Mouse (Mus musculus) forebrain, embryonic 14.5 days (tissue): Measurements from ENCODE around the gene Plcz1. TPM values are rescaled to one million over a fixed set of nuclear protein-coding genes. Genes with fewer than 3 reads are reported as not detected.

Source experiments
- ATAC-seq: fragments of 200-750 bp; cut with Nextera tagmentation; 2 replicates; pipeline ENCODE4 v1.8.0; 2017; ENCODE audit warnings: mild to moderate bottlenecking, moderate library complexity
- DNase-seq: peaks from one replicate; pipeline ENCODE4 v3.0.0-alpha.2; 2015; ENCODE audit warnings: low spot score
- H3K27ac ChIP-seq: fragments of 300-500 bp; sonication (generic); 2 replicates; pipeline ENCODE4 v1.5.1; 2014; ENCODE audit warnings: low read depth, mild to moderate bottlenecking, control low read depth, low read length, moderate library complexity
- H3K27me3 ChIP-seq: fragments of 300-500 bp; sonication (generic); replicated peaks from 2 replicates; pipeline ENCODE4 v1.6.1; 2014; ENCODE audit warnings: low read length, control low read depth, mixed read lengths; ENCODE audit not compliant: control insufficient read depth, insufficient read depth
- H3K36me3 ChIP-seq: fragments of 300-500 bp; sonication (generic); 2 replicates; pipeline ENCODE4 v1.6.1; 2014; ENCODE audit warnings: low read length, control low read depth; ENCODE audit not compliant: control insufficient read depth, insufficient read depth
- H3K4me1 ChIP-seq: fragments of 300-500 bp; sonication (generic); 2 replicates; pipeline ENCODE4 v1.6.1; 2014; ENCODE audit warnings: antibody characterized with exemption, low read length, control low read depth; ENCODE audit not compliant: control insufficient read depth, insufficient read depth
- H3K4me2 ChIP-seq: fragments of 300-500 bp; sonication (generic); 2 replicates; pipeline ENCODE4 v1.6.1; 2014; ENCODE audit warnings: mild to moderate bottlenecking, control low read depth, low read length
- H3K4me3 ChIP-seq: fragments of 300-500 bp; sonication (generic); 2 replicates; pipeline ENCODE4 v1.5.1; 2014; ENCODE audit warnings: low read depth, low read length, control low read depth
- H3K9ac ChIP-seq: fragments of 300-500 bp; sonication (generic); 2 replicates; pipeline ENCODE4 v1.6.1; 2014; ENCODE audit warnings: mild to moderate bottlenecking, low read length, control low read depth, moderate library complexity
- H3K9me3 ChIP-seq: fragments of 300-500 bp; sonication (generic); replicated peaks from 2 replicates; pipeline ENCODE4 v1.6.1; 2016; ENCODE audit warnings: low read length, control low read depth, mixed read lengths; ENCODE audit not compliant: control insufficient read depth
- WGBS: fragments of 180-500 bp; shearing (Covaris S2); extraction: QIAGEN DNeasy Blood & Tissue Kit; methylation state at CpG from one replicate; pipeline ENCODE4 v1.1.7; 2014; 5-methylcytosine and 5-hydroxymethylcytosine counted together
- polyA plus RNA-seq: library from polyadenylated mRNA; unstranded; fragments of >200 nt; fragmentation: Nextera tagmentation; extraction: Ambion mirVana; gene quantifications from 2 replicates; pipeline ENCODE4 v1.2.1, GENCODE M21; 2014

The Plcz1 gene
- polyA plus RNA-seq: 0.18 and 0.51 TPM in 2 replicates

DNA sequence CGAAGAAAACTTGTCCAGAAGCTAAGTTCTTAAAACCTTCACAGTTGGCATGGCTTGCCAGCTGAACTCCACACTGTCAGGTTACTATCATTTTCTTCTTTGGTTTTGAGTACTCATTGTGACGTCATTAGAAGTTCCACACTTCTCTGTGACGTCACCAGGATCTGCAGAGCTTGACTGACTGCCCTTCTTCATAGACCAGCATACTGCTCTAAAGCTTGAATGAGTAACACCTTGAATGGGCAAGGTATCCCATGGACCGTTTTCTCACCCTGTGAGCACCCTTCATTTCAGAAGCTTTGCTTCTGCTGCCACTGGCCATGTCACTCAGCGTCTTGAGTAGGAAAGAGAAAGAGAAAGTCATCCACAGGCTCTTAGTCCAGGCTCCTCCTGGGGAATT lies at the start of gene Plcz1:
Gene Plcz1 (minus strand): TSS at position 101 of the 400 bp plus-strand sequence.
- H3K36me3 ChIP-seq: no peaks in the 10 kb centered on the region
- ATAC-seq (no peak), DNase-seq (no peak)
- H3K4me3 ChIP-seq: no peak within 1 kb of the TSS
- no peak within 1 kb of the TSS for H3K27ac ChIP-seq
- 92% methylated on average over 5 of the region's 5 CpGs for WGBS
- H3K4me1 ChIP-seq: no peaks in the 10 kb centered on the region
- H3K4me2 ChIP-seq: no peak within 1 kb of the TSS
- no peaks in the 10 kb centered on the region for H3K9me3 ChIP-seq
- no peaks in the 10 kb centered on the region for H3K27me3 ChIP-seq
- no peak within 1 kb of the TSS for H3K9ac ChIP-seq

- no peaks in the 10 kb centered on the region for H3K36me3 ChIP-seq
- H3K27ac ChIP-seq: no peak overlapping the region
- WGBS: 90% methylated on average over 5 of the region's 5 CpGs
- H3K4me1 ChIP-seq: no peaks in the 10 kb centered on the region
- no peaks in the 10 kb centered on the region for H3K27me3 ChIP-seq
- no peak overlapping the region for H3K4me2 ChIP-seq
- H3K4me3 ChIP-seq: no peak overlapping the region
- H3K9ac ChIP-seq: no peak overlapping the region
- ATAC-seq (no peak), DNase-seq (no peak)
- no peaks in the 10 kb centered on the region for H3K9me3 ChIP-seq
Observed at GRCm38 (mm10) chr6:140089855-140090254, 48.6 kb upstream of the Plcz1 start.

GRCm38 (mm10) chr6:140081739-140082138 lies 40.5 kb upstream of the Plcz1 start:
- no peaks in the 10 kb centered on the region for H3K4me1 ChIP-seq
- H3K27me3 ChIP-seq: no peaks in the 10 kb centered on the region
- WGBS: 83% methylated on average over 3 of the region's 3 CpGs
- no peak overlapping the region for H3K4me3 ChIP-seq
- H3K9ac ChIP-seq: no peak overlapping the region
- no peak overlapping the region for H3K4me2 ChIP-seq
- H3K9me3 ChIP-seq: no peaks in the 10 kb centered on the region
- DNase-seq (no peak), ATAC-seq (no peak)
- H3K27ac ChIP-seq: no peak overlapping the region
- no peaks in the 10 kb centered on the region for H3K36me3 ChIP-seq

GRCm38 (mm10) chr6:140080933-140081332 lies 39.7 kb upstream of the Plcz1 start:
- H3K4me1 ChIP-seq: no peaks in the 10 kb centered on the region
- no peak overlapping the region for H3K4me2 ChIP-seq
- 91% methylated on average over 7 of the region's 7 CpGs for WGBS
- no peak for ATAC-seq
- no peak overlapping the region for H3K4me3 ChIP-seq
- H3K27me3 ChIP-seq: no peaks in the 10 kb centered on the region
- no peak overlapping the region for H3K27ac ChIP-seq
- H3K9ac ChIP-seq: no peak overlapping the region
- H3K9me3 ChIP-seq: no peaks in the 10 kb centered on the region
- H3K36me3 ChIP-seq: no peaks in the 10 kb centered on the region
- no peak for DNase-seq

GRCm38 (mm10) chr6:140069177-140069576 lies 27.9 kb upstream of the Plcz1 start:
- no peak for ATAC-seq
- no peak overlapping the region for H3K27ac ChIP-seq
- 85% methylated on average over 8 of the region's 8 CpGs for WGBS

GRCm38 (mm10) chr6:140054271-140054928 lies 13.1 kb upstream of the Plcz1 start:
- no peak overlapping the region for H3K4me3 ChIP-seq
- DNase-seq (peak; percentile 14), ATAC-seq (no peak)
- H3K4me2 ChIP-seq: no peak overlapping the region
- no peaks in the 10 kb centered on the region for H3K27me3 ChIP-seq
- no peaks in the 10 kb centered on the region for H3K9me3 ChIP-seq
- H3K27ac ChIP-seq: no peak overlapping the region
- no peaks in the 10 kb centered on the region for H3K36me3 ChIP-seq
- no peak overlapping the region for H3K9ac ChIP-seq
- 72% methylated on average over 5 of the region's 5 CpGs for WGBS
- no peaks in the 10 kb centered on the region for H3K4me1 ChIP-seq

More at GRCm38 (mm10) chr6:140069177-140069576, 27.9 kb upstream of the Plcz1 start:
- H3K9me3 ChIP-seq: no peaks in the 10 kb centered on the region
- no peak overlapping the region for H3K4me2 ChIP-seq
- no peak for DNase-seq
- no peak overlapping the region for H3K4me3 ChIP-seq
- no peak overlapping the region for H3K9ac ChIP-seq
- H3K36me3 ChIP-seq: no peaks in the 10 kb centered on the region
- H3K27me3 ChIP-seq: no peaks in the 10 kb centered on the region
- no peaks in the 10 kb centered on the region for H3K4me1 ChIP-seq

DNA sequence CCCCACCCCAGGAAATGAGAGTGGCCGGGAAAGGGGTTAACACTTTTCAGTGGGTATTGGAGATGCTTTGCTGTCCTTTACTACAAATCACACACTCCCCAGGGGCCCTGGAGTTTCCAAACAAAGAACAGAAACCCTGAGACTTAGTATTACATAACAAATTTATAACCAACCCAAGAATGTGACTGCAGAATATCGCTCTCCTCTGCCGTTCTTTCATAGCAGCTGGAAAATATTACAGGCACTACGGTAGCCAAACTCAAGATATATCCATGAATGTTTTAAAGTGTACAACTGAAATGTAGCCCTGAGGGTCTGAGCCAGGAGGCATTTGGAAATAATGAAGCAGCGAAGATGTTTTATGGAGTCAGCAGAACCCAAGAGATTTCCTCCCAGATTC lies 10.2 kb upstream of the Plcz1 start:
- no peaks in the 10 kb centered on the region for H3K4me1 ChIP-seq
- H3K9me3 ChIP-seq: no peaks in the 10 kb centered on the region
- H3K27ac ChIP-seq: no peak overlapping the region
- H3K27me3 ChIP-seq: no peaks in the 10 kb centered on the region
- DNase-seq (no peak), ATAC-seq (no peak)
- H3K4me2 ChIP-seq: no peak overlapping the region
- WGBS: 88% methylated on average over 5 of the region's 5 CpGs
- no peak overlapping the region for H3K4me3 ChIP-seq
- H3K36me3 ChIP-seq: no peaks in the 10 kb centered on the region
- H3K9ac ChIP-seq: no peak overlapping the region

DNA sequence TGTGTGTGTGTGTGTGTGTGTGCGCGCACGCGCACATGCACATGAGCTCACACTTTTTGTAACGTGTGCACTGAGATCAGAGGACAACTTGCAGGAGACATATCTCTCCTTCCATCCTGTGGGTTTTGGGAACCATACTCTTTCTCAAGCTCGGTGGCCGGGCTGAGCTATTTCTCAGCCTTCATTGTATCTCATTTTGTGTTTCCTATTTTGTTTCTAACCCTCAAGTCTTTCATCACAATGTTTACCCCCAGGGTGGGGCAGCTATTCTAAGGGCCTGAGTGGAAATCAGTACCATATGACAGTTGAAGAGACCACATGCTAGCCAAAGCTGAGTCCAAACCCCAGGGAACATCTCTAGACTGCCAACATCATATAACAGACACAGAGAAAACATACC lies 305 bp downstream of the Plcz1 start, which contains the start of gene Capza3:
Gene Capza3 (plus strand): TSS at position 301 of the 400 bp plus-strand sequence.
- no peak within 1 kb of the TSS for H3K27ac ChIP-seq
- no peak for DNase-seq

DNA sequence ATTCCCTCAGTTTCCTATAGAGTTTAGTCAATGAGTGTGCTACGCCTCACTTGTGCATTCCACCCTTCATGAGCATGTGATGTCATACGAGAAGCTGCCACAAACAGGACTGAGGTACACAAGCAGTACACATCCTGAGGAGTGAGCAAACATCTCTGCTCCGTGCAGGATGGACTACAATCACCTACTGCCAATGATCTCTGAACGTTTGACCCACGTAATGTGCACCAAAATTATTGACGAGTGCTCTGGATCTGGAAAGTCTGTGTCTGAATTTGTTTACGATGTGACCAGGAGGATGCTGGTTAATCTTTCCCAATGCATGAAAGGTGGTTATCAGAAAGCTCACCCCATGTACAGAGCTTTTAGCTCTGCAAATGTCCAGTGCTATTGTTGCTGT lies 16.9 kb downstream of the Plcz1 start:
- H3K4me2 ChIP-seq: no peak overlapping the region
- no peaks in the 10 kb centered on the region for H3K4me1 ChIP-seq
- WGBS: 90% methylated on average over 7 of the region's 7 CpGs
- H3K9me3 ChIP-seq: no peaks in the 10 kb centered on the region
- H3K27me3 ChIP-seq: no peaks in the 10 kb centered on the region
- H3K27ac ChIP-seq: no peak overlapping the region
- H3K9ac ChIP-seq: no peak overlapping the region
- no peak overlapping the region for H3K4me3 ChIP-seq
- no peak for ATAC-seq
- no peaks in the 10 kb centered on the region for H3K36me3 ChIP-seq
- no peak for DNase-seq

More for the DNA sequence above, 305 bp downstream of the Plcz1 start, which contains the start of gene Capza3:
- Histone ChIP-seq H3K4me1 (no peaks in the 10 kb centered on the region), H3K27me3 (no peaks in the 10 kb centered on the region), H3K9ac (no peak within 1 kb of the TSS), H3K4me3 (no peak within 1 kb of the TSS), H3K36me3 (no peaks in the 10 kb centered on the region), H3K4me2 (no peak within 1 kb of the TSS), H3K9me3 (no peaks in the 10 kb centered on the region)
- 89% methylated on average over 7 of the region's 7 CpGs for WGBS
- ATAC-seq: no peak
